Mouse (Mus musculus) heart, postnatal 10 days (tissue): ENCODE data around the gene Tchp. TPM values are rescaled to one million over a fixed set of nuclear protein-coding genes. Genes with fewer than 3 reads are reported as not detected.

ENCODE experiments used
- DNase-seq, 2 experiments: peaks; one replicate each; pipeline ENCODE4 v3.0.0; 2021
- intact Hi-C: fragments of 180-260 bp; cut with DNase I; formaldehyde crosslinking; loops from one replicate; pipeline ENCODE4 v1.15.1; 2025
- total RNA-seq, 2 experiments: library from RNA; stranded (reverse); gene quantifications; 2 replicates each; pipeline ENCODE4 v1.2.3; 2021

Gene Tchp
- total RNA-seq = 1 to 10 TPM; 5.1 to 5.7 TPM

DNA sequence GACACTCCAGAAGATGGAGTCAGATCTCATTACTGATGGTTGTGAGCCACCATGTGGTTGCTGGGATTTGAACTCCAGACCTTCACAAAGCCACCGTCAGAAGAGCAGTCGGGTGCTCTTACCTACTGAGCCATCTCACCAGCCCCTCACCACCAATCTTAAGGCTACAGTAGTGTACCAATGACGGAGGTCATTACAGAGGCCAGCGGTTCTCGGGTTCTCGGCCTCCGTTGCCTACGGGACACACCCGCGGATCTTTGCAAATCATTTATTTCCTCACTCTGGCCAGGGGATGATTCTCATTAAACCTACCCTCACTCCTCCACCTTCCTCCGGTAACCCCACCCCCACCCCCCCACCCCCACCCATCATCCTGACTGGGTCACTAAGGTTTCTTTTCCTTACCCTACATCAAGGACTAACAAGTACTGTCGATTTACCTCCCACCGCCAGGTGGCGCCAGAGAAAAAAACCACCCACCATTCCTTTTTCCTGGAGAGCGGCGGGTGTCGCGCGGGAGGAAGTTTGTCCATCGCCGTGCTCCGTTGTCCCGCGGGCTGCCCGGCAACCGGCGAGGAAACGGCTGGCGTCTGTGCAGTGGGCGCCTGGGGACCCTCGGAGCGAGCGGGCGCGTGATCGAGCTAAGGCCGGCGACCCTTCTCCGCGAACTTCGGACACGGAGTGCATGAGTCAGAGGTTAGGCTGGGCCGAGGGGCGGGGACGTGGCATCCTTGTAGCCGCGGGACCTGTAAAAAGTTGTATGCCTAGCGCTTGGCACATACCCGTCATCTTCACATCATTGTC, at the start of gene Tchp:
Tchp (plus strand) TSS at position 496 of the 804 bp plus-strand sequence.
- DNase-seq = peak; percentile 96 to 98
- intact Hi-C loops = loop anchor here (5.0 kb wide), 2 partner anchors 65 to 100 kb away; partner anchors contain the start of gene Ankrd13a

DNA sequence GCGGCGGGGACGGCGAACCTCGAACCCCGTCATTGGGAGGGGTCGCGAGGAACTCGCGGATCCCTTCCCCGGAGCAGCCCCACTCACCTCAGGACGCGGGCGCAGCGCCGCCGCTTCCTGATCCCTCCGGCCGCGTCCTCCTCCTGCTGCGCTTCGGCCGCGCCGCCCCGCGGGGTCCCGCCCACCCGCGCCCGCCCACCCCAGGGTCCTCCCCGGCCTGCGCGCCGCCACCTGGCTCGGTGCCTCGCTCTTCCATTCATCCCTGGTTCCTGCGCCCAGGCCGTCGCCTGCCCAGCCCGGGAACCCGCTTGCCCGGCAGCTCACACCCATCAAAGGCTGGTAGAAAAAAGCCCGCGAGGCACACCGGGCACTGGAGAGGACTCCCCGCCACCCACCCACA, 49.3 kb upstream of the Tchp start, which contains the start of gene Trpv4:
Trpv4 (minus strand) TSS at position 167 of the 400 bp plus-strand sequence.
- no peak for DNase-seq
- intact Hi-C loops = no loop called here

DNA sequence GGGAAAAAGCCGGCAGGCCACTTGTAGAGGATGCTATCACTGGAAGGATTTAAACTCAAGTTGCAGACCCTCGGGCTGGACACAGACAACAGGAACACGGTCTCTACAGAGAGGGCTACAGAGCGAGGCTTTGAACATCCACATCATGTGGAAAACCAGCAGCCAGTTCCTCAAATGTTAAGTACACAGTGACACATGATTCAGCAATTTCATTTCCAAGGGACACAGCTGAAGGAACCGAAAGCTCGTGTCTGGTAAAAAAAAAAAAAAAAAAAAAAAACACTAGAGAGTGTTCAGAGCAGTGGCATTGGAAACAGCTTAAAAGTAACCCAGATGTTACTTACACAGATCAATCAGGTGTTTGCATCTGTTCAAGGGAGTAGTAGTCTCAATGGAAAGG, 46.5 kb upstream of the Tchp start:
- no peak for DNase-seq
- intact Hi-C loops = no loop called here

DNA sequence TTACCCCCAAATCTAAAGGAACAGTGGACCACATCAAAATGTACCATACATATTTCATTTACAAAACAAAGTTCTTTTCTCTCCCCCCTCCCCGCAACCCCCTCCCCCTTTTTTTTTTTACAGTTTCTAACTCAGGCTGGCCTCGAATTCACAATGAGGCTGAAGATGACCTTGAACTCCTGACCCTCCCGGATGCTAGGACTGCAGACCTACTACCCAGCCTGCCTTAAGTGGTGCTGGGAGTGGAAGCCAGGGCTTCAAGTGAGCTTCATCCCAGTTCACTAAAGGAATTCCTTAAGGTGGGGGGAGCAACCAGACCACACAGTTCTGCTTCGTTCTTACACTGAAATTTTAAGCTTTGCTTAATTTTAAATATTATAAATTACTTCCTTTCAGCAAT, 43.4 kb upstream of the Tchp start:
- no peak for DNase-seq
- intact Hi-C loops = no loop called here

DNA sequence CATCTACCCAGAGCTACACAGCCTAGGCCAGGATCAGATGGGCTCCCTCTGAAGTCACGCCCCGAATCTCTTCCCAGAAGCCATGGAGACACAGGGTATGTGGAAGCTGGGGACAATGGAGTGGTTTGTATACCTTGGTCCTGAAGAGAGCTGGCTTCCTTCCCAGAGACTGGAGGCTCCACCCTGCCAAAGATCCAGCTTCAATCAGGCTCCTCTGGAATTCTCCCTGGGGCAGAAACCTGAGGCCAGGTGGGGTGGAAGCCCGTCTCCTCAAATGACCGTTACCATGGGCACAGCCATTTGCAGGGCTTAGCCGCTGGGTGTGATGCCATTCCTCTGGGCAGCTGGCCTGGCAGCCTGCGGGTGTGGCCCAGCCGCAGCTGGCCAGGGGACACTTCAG, 42.8 kb upstream of the Tchp start:
- intact Hi-C loops = no loop called here

DNA sequence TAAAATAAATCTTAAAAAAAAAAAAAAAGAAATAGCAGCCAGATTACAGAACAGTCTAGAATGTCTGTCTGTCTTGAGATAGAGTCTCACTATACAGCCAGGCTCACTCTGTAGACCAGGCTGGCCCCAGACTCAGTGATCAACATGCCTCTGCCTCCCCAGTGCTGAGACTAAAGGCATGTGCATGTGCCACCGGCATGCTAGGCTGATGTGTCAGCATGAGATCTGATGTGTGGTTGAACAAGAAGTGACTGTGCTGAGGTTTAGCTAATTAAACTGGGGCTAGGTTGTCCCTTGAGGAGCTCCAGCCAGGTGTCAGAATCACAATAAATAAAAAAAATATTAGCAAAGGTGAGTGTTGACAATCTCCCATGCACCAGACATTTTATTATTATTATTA, 40.9 kb upstream of the Tchp start:
- intact Hi-C loops = loop anchor here (1.0 kb wide), 1 partner anchor 27 kb away; no protein-coding TSS in a partner anchor
- DNase-seq = no peak

More for the DNA sequence above, 42.8 kb upstream of the Tchp start:
- no peak for DNase-seq

DNA sequence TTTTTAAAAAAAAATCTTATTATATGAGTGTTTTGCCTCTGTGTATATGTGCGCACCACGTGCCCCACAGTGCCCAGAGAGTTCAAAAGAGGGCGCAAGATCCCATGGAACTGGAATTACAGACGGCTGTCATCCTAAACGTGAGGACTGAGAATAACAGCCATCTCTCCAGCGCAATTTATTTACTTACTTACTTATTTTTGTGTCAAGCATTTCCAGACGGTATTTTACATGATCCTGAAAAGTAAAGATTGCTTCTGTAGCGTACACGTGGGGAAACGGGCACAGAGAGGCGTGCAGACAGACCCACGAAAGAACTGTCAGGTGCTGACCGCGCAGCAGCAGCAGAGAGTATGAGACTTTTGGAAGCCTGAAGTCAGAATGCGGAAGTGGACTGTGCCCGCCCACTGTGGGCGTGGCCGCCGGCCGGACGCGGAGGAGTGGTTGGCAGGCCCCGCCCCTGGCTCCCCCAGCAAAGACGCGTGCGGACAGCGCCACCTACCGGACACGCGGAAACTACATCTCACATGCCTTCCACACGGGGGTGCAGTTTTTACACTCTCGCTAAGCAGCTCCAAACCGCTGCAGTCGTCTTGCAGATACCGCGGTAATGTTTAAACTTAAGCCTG, 40.2 kb upstream of the Tchp start:
- DNase-seq = peak; percentile 99 to 100
- intact Hi-C loops = loop anchor here (1.0 kb wide), 1 partner anchor 28 kb away; no protein-coding TSS in a partner anchor

DNA sequence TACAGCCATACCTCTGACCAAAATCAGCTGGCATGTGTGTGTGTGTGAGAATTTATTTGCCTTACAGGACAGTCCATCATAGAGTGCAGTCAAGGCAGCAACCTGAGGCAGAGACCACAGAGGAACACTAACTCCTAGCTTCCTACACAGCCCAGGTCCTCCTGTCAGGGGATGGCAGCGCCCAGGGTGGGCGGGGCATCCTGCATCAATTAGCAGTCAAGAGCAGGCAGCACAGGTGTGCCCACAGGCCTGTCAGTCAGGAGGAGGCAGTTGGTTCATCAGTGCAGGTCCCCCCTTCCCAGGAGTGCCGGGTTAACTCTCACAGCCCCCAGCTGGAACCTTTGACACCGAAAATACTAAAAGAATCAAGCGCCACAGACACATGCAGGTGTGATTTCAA, 38.5 kb upstream of the Tchp start:
- intact Hi-C loops = loop anchor here (2.0 kb wide), 1 partner anchor 22 kb away; the partner anchor contains the start of gene Gltp
- no peak for DNase-seq

DNA sequence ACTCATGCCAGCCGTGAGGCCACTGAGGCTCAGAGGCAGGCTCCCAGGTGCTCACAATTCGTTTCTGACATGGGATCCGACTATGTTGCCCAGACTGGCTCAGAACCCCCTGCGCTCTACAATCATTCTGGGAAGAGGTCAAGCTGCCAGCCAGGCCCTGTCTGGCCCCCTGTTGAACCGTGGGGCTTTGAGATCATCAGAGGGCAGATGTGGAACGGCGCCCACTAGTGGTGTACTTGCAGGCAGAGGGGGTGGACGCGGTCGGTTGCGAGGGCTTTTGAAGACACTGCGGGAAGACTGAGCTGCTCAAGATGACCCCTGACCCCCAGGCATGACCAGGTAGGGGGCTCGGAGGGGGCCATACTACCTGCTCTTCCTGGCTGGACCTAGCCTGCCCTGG, 34.4 kb upstream of the Tchp start:
- no peak for DNase-seq
- intact Hi-C loops = no loop called here

DNA sequence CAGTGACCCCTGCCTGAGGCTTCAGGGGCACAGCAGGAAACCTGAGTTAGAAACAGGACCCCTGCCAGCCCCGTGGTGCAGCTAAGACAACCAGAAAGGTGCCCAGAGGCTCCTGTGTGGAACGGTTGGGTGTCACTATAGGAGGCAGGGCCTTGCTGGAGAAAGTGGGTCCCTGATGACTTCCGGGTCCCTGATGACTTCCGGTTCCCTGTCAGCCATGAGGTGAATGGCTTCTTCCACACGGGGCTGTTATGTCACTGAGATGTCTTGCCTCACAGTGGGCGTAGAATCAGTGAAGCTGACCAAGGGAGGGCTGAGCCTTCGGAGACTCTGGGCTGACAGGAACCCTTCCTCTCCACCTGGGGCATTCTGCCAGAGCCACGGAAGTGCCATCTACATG, 33.0 kb upstream of the Tchp start:
- DNase-seq = no peak
- intact Hi-C loops = no loop called here

DNA sequence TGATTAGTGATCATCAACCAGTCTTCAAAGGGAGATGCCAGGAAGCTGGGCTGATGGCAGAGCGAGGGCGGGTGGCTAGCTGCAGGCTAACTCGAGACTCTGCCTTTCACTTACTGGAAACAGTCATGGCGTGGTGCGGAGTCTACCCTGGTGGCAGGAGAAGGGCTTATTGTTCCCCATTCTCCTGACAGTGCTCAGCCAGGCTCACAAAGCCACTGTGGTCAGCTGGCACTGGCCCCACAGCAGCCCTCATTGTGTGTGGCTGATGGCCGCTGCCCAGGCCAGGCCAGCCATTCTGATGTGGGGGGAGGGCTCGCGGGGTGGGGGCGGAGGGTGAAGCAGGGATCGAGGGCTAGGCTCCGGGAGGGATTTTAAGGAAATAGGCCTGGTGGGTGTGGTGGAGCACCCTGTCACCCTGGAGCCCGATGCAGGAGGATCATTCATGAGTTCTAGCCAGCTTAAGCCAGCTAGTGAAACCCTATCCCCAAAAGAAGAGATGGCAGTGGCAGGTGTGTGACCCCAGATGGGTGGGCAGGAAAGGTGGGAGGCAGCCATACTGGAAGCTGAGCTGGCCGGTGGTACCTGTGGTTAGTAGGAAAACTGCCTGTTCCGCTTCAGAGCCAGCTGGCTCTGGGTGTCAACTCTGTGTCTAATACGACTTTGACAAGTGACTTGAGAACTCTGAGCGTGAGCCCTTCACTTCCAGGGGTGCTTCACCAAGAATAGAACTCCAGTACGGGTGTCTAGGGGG, 27.5 kb upstream of the Tchp start:
- no peak for DNase-seq

DNA sequence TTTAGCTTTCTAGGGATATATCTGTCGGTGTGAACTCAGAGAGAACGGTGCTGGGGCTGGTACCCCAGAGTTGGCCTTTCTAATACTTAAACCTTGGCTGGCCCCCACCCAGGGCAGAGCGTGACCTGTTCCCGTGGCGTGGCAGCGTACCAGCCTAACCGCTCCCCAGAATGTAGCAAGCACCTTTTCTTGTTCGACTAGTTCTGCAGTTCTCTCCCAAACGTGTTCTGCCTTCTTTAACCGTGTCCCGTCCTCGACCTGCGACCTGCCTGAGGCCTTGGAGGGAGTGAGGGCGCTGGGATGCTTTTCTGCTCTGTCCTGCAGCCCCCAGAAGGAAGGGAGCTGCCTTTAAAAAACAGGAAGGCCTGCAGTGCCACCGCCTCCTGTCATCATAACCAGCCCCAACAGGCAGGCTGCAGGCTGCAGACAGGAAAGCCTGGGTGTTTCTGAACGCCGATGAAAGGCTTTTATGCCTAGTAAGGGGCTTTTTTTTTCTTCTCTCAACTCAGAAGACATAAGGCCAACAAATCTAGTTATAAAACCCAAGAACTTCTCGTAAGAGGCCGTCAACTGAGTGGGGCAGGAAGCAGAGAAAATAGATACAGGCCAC, 26.8 kb upstream of the Tchp start:
- DNase-seq = no peak
- intact Hi-C loops = no loop called here

More for the DNA sequence above, 27.5 kb upstream of the Tchp start:
- intact Hi-C loops = no loop called here

DNA sequence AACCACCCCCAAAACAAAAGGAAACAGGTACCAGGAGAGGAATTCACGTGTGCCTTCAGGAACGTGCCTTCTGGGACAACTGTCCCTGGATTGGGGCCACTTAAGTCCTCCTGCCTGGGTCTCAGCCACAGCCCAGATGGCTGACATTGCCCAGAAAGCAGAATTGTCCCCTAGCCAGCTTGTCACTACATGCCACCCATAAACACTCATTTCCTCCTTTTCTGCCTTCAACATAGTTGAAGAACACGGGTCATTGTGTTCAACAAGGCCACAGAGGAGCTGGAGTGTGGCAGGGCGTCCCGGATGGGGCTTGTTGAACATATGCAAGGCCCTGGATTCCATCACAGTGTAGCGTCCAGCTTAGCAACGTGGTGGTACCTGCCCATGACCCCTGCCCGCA, 25.8 kb upstream of the Tchp start:
- intact Hi-C loops = no loop called here
- no peak for DNase-seq

DNA sequence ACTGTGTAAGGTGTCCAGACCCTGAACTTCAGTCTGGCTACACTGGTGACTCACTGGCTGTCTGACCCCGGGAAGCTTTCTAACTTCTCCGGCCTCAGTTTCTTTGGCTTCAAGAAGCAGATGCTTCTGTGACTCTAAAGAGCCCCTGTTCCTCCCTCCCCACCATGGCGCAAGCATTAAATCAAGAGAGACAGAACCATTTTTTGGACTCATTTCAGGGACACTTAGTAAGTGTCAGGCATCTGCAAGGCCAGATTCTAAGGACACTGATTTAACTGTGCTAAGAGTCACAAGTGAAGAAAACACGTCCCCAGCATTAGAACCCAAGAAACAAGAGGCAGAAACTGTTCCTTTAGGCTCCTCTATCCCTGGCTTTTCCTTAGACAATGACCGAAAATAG, 21.6 kb upstream of the Tchp start:
- intact Hi-C loops = no loop called here
- DNase-seq = no peak

DNA sequence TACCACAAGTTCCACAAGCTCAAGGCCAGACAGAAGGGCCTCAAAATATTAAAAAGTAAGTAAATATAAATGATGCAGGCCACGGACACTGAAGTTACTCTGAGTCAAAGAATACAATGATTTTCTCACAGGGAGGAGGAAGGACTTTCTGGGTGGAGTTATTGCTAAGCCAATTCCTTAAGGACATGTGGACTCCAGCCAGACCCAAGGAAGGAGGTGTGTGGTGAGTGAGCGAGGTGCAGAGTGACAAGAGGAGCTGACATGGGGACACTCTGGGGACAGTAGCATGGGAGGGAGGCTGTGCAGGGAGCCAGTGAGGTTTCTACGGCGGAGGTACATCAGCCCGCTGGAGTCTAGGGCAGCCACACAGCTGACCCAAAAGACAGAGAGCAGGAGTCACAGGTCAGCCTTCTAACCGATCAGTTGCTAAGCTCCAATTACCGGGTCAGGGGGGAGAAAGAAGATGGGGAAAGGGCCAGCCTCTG, 20.8 kb upstream of the Tchp start:
- DNase-seq = no peak
- intact Hi-C loops = no loop called here

DNA sequence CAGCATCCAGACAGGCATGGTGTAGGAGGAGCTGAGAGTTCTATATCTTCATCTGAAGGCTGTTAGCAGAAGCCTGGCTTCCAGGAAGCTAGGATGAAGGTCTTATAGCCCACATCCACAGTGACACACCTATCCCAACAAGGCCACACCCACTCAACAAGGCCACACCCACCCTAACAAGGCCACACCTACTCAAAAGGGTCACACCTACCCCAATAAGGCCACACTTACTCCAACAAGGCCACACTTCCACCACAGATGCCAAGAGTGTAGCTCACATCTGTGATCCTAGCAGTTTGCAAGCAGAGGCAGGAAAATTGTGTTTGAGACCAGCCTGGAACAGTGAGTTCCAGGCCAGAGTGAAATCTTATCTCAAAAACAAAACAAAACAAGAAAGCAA, 19.7 kb upstream of the Tchp start:
- intact Hi-C loops = no loop called here
- no peak for DNase-seq

DNA sequence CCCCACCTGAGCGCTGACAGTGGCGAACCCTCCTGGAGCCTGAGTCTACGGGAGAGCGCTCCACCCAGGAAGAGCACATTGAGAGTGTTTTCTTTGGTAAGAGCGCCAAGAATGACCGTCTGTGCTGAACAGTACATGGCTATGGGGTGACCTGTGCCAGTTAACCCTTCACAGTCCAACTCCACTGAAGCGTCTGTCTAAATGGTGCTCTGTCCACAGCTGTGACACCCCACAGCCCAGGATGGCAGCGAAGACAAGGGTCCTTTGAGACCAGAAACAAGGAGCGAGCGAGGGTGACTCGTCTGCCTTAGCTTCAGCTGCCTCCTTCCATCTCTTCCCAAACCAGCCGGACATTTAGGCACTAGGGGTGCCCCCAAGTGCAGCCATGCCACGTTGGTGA, 18.9 kb upstream of the Tchp start:
- intact Hi-C loops = no loop called here
- DNase-seq = no peak

DNA sequence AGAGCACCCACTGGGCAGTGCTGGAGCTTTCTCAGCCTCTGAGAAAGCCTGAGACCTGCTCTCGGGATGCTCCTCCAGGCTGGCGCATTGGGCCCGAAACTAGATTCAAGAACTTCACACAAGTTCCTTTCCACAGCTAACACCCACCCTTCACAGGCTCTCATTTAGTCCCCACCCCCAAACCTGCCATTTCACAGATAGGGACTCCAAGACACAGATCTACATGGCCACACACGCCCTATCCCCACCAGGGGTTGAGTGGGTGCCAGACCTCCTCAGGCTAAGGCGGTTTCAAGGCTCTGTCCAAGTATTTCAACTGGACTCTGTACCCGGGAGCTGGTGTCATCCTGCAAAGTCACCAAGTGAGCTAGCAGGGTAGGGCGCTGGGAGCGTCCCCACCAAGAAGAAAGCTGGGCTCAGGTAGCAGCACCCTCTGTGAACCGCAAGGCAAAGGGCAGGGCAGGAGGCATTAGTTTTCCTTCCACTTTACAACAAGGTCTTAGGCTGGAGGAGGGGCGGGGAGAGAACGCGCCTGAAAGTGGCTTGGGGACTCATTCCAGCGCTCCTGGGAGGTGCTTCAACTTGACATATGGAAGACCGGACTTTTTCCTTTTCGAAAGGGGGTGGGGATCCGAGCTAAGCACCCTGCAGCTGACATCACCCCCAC, 17.7 kb upstream of the Tchp start:
- DNase-seq = peak in 1 of 2 experiments; percentile 29
- intact Hi-C loops = loop anchor here (2.0 kb wide), 2 partner anchors 21 to 51 kb away; no protein-coding TSS in a partner anchor

DNA sequence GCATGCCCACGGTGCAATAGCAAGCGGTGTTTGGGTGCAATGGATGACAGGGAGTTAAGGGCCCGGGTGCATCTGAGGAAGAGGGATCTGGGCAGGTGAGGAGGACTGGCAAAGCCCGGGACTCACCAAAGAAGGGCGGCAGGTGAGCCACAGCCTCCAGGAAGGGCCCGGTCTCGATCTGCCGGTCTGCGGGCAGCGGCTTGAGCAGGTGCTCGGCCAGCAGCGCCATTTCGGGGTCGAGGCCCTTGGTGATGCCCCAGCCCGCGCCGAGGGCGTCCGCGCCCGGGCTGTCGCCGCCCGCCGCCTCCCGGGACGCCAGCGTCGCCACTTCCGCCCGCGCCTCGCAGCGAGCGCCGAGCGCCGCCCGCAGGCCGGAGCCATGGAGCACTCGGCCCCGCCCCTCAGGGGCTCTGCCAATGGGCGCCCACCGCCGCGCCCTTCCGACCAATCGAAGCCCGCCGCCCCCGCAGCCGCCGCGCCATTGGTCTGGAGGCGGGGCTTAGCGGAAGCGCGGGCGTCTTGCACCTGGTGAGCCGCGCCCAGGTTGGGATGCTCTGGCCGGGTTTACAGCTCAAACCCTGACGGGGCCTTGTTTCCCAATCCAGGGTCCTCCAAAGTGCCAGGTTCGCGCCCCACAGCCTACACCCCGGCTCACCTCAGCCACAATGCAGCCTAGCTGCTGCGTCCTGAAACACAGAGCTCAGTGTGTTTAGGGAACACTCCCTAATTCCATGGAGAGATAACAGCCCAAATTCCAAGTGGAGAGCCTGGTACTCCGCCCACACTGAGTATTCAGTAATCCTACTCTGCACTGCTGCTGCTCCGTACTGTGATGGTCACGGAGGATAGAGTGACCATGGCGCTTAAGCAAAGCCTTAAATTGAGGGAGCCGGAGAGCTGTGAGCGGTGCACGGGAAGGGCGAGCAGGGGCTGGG, 16.7 kb upstream of the Tchp start, which contains the start of gene Gltp:
Gltp (minus strand) TSS at position 352 of the 935 bp plus-strand sequence.
- intact Hi-C loops = loop anchor here (2.0 kb wide), 2 partner anchors 22 to 52 kb away; no protein-coding TSS in a partner anchor
- DNase-seq = peak; percentile 93 to 94
